Mouse (Mus musculus) liver, postnatal 0 days (tissue): ENCODE data around the gene Fzr1. TPM values are rescaled to one million over a fixed set of nuclear protein-coding genes. Genes with fewer than 3 reads are reported as not detected.

Experiments used
- ATAC-seq: fragments of 200-750 bp; cut with Nextera tagmentation; 2 replicates; pipeline ENCODE4 v1.8.0; 2017; ENCODE audit warnings: mild to moderate bottlenecking, moderate library complexity
- DNase-seq: peaks from one replicate; pipeline ENCODE4 v3.0.0-alpha.2; 2016
- H3K27ac ChIP-seq: fragments of 300-500 bp; sonication (generic); 2 replicates; pipeline ENCODE4 v1.5.1; 2014; ENCODE audit warnings: antibody characterized with exemption, moderate library complexity, mild to moderate bottlenecking, low read depth
- H3K27me3 ChIP-seq: fragments of 300-500 bp; sonication (generic); 2 replicates; pipeline ENCODE4 v1.6.1; 2014; ENCODE audit warnings: low read length, control low read depth, mixed read lengths; ENCODE audit not compliant: insufficient read depth
- H3K36me3 ChIP-seq: fragments of 300-500 bp; sonication (generic); replicated peaks from 2 replicates; pipeline ENCODE4 v1.6.1; 2014; ENCODE audit warnings: mild to moderate bottlenecking, control low read depth, low read length, moderate library complexity, mixed read lengths; ENCODE audit not compliant: insufficient read depth
- H3K4me1 ChIP-seq: fragments of 300-500 bp; sonication (generic); 2 replicates; pipeline ENCODE4 v1.6.1; 2014; ENCODE audit warnings: antibody characterized with exemption, mild to moderate bottlenecking, control low read depth; ENCODE audit not compliant: insufficient read depth
- H3K4me2 ChIP-seq: fragments of 300-500 bp; sonication (generic); 2 replicates; pipeline ENCODE4 v1.6.1; 2014; ENCODE audit warnings: low read depth, mild to moderate bottlenecking, low read length, moderate library complexity, mixed read lengths
- H3K4me3 ChIP-seq: fragments of 300-500 bp; sonication (generic); 2 replicates; pipeline ENCODE4 v1.5.1; 2014; ENCODE audit warnings: low read depth, low read length
- H3K9ac ChIP-seq: fragments of 300-500 bp; sonication (generic); replicated peaks from 2 replicates; pipeline ENCODE4 v1.6.1; 2014; ENCODE audit warnings: mild to moderate bottlenecking, moderate library complexity
- H3K9me3 ChIP-seq: fragments of 300-500 bp; sonication (generic); 2 replicates; pipeline ENCODE4 v1.6.1; 2016; ENCODE audit warnings: mild to moderate bottlenecking, control low read depth, low read length, mixed read lengths
- CTCF ChIP-seq: sonication (generic); IDR thresholded peaks from 2 replicates; pipeline ENCODE4 v1.5.1; 2016; ENCODE audit warnings: antibody characterized with exemption, low read depth
- EP300 ChIP-seq: IDR thresholded peaks from 2 replicates; pipeline ENCODE4 v1.6.1; 2016; ENCODE audit warnings: antibody characterized with exemption, low read depth, mild to moderate bottlenecking
- WGBS: fragments of 180-500 bp; shearing (Covaris S2); extraction: QIAGEN DNeasy Blood & Tissue Kit; methylation state at CpG from one replicate; pipeline ENCODE4 v1.1.7; 2014; ENCODE audit not compliant: insufficient replicate concordance; 5-methylcytosine and 5-hydroxymethylcytosine counted together
- polyA plus RNA-seq: library from polyadenylated mRNA; unstranded; fragments of >200 nt; fragmentation: Nextera tagmentation; extraction: Ambion mirVana; gene quantifications from 2 replicates; pipeline ENCODE4 v1.2.1, GENCODE M21; 2015

Fzr1 gene
- polyA plus RNA-seq, 1 experiment from 2014 or later = 69.7 TPM

GRCm38 (mm10) chr10:81320550-81321347 is 57.6 kb downstream of the Fzr1 start, which contains the start of gene Cactin:
Gene Cactin, plus strand, starts transcription at chr10:81321103.
- peaks cover 39% of the 10 kb centered on the region for H3K4me1 ChIP-seq
- H3K36me3 ChIP-seq = peaks cover 36% of the 10 kb centered on the region
- peak; percentile 86 for ATAC-seq
- H3K9me3 ChIP-seq = no peaks in the 10 kb centered on the region
- peak within 1 kb of the TSS; percentile 90 for H3K9ac ChIP-seq
- H3K4me3 ChIP-seq = peak within 1 kb of the TSS; percentile 75
- under 1% methylated on average over 68 of the region's 68 CpGs for WGBS
- TF ChIP-seq EP300 (peak; percentile 91), CTCF (peak; percentile 48)
- peak within 1 kb of the TSS; percentile 89 for H3K27ac ChIP-seq
- DNase-seq = peak; percentile 99
- H3K27me3 ChIP-seq = no peaks in the 10 kb centered on the region
- peak within 1 kb of the TSS; percentile 88 for H3K4me2 ChIP-seq

GRCm38 (mm10) chr10:81319741-81320549 is 58.4 kb downstream of the Fzr1 start:
- peak overlapping the region; percentile 66 for H3K9ac ChIP-seq
- peak overlapping the region; percentile 88 for H3K4me2 ChIP-seq
- under 1% methylated on average over 38 of the region's 38 CpGs for WGBS
- no peak for ATAC-seq
- H3K27ac ChIP-seq = peak overlapping the region; percentile 89
- H3K36me3 ChIP-seq = peaks cover 35% of the 10 kb centered on the region
- TF ChIP-seq CTCF = no peak
- TF ChIP-seq EP300 = no peak
- peak overlapping the region; percentile 75 for H3K4me3 ChIP-seq
- H3K27me3 ChIP-seq = no peaks in the 10 kb centered on the region
- DNase-seq = peak; percentile 96
- H3K9me3 ChIP-seq = no peaks in the 10 kb centered on the region
- peaks cover 39% of the 10 kb centered on the region for H3K4me1 ChIP-seq

- Histone ChIP-seq H3K4me2 (peak overlapping the region; percentile 88), H3K27ac (peak overlapping the region; percentile 89), H3K4me3 (peak overlapping the region; percentile 75), H3K4me1 (peaks cover 39% of the 10 kb centered on the region), H3K27me3 (no peaks in the 10 kb centered on the region), H3K9ac (peak overlapping the region; percentile 66), H3K9me3 (no peaks in the 10 kb centered on the region), H3K36me3 (peaks cover 33% of the 10 kb centered on the region)
- WGBS = 43% methylated on average over 8 of the region's 8 CpGs
- DNase-seq (no peak), ATAC-seq (no peak)
- TF ChIP-seq EP300 (no peak), CTCF (peak; percentile 36)
Measured at GRCm38 (mm10) chr10:81319330-81319699, 59.0 kb downstream of the Fzr1 start.

GRCm38 (mm10) chr10:81318589-81319329 is 59.6 kb downstream of the Fzr1 start:
- TF ChIP-seq EP300 (no peak), CTCF (no peak)
- H3K27me3 ChIP-seq = no peaks in the 10 kb centered on the region
- 72% methylated on average over 13 of the region's 13 CpGs for whole genome bisulfite sequencing
- H3K9me3 ChIP-seq = no peaks in the 10 kb centered on the region
- H3K9ac ChIP-seq = no peak overlapping the region
- peaks cover 30% of the 10 kb centered on the region for H3K36me3 ChIP-seq
- H3K4me2 ChIP-seq = 0 out of 2 replicates have a peak overlapping the region, but pooled peaks have one; percentile 88
- ATAC-seq = no peak
- no peak overlapping the region for H3K4me3 ChIP-seq
- peak overlapping the region; percentile 56; the same call in 1 of the 2 replicates for H3K27ac ChIP-seq
- peak; percentile 77 for DNase-seq
- peaks cover 39% of the 10 kb centered on the region for H3K4me1 ChIP-seq

GRCm38 (mm10) chr10:81317273-81317672 is 61.0 kb downstream of the Fzr1 start:
- DNase-seq = peak; percentile 62
- Histone ChIP-seq H3K36me3 (peaks cover 27% of the 10 kb centered on the region), H3K9me3 (no peaks in the 10 kb centered on the region), H3K27me3 (no peaks in the 10 kb centered on the region), H3K27ac (no peak overlapping the region), H3K9ac (no peak overlapping the region), H3K4me2 (peak overlapping the region; percentile 60), H3K4me3 (no peak overlapping the region), H3K4me1 (peaks cover 39% of the 10 kb centered on the region)
- TF ChIP-seq CTCF = no peak
- no peak for TF ChIP-seq EP300
- WGBS = 38% methylated on average over 20 of the region's 20 CpGs
- ATAC-seq = no peak
